In the genomic region with DNA sequence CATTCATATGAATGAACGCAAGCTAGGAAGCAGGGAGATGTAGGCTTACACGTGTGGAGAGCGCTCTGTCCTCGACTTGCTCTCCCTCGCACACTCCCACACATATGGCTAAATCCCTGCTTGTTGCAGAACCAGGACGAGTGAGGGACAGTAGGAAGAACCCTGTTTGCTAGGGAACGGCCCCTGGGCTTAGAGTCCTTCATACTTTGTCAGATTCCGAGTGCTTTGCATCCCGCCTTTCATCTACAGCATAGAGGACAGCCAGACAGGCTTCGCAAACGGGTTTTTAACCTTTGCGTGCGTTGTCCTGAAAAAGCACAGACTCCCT, we compare ENCODE assay signal across 9 mouse cellular contexts. TPM values are rescaled to one million over a fixed set of nuclear protein-coding genes. Genes with fewer than 3 reads are reported as not detected.
DNase-seq lines count a peak whose midpoint lies in the region; ATAC-seq and TF ChIP-seq lines count a peak whose summit lies in the region.
"Had no signal": no experiment of that assay in that cellular context is flagged by ENCODE, and none has a peak within 500 bp of the region (broad histone marks: within the 10 kb centered on the region; RNA-seq: fewer than 3 reads in every experiment).

TSS of gene Gabra1 (minus strand) at position 106 of the 328 bp plus-strand sequence.

- 0 out of 2 replicates have a peak, but pooled peaks cover 4% of the 10 kb centered on the region for H3K4me1 ChIP-seq in lung, embryonic 16.5 days (replicated peaks; ENCODE audit: control insufficient read depth, insufficient read depth, low read length)
- no peaks in the 10 kb centered on the region for H3K4me1 ChIP-seq in hindbrain, postnatal 0 days (ENCODE audit: insufficient read depth, low read length)
- no peaks in the 10 kb centered on the region for H3K4me1 ChIP-seq in liver, embryonic 13.5 days (replicated peaks)

- 2% methylated on average over 13 of the region's 13 CpGs for WGBS in lung, embryonic 16.5 days
- 2% methylated on average over 13 of the region's 13 CpGs for WGBS in hindbrain, postnatal 0 days
- 5% methylated on average over 13 of the region's 13 CpGs for WGBS in liver, embryonic 13.5 days (ENCODE audit: insufficient replicate concordance)

- H3K4me3 ChIP-seq in lung, embryonic 16.5 days (ENCODE audit: low read length) = peak within 1 kb of the TSS; percentile 50
- H3K4me3 ChIP-seq in hindbrain, postnatal 0 days (ENCODE audit: low read length) = peak within 1 kb of the TSS; percentile 68
- H3K4me3 ChIP-seq in liver, embryonic 13.5 days (replicated peaks) = peak within 1 kb of the TSS; percentile 39

- no peak for ATAC-seq in lung, embryonic 16.5 days (ENCODE audit: low read depth)
- peak; percentile 72 for ATAC-seq in hindbrain, postnatal 0 days
- ATAC-seq in liver, embryonic 13.5 days (ENCODE audit: low read depth) = no peak
- no peak for ATAC-seq in inflammation-experienced regulatory T-cells, adult 6 months

- H3K36me3 ChIP-seq in lung, embryonic 16.5 days (ENCODE audit: control insufficient read depth, insufficient read depth, low read length) = no peaks in the 10 kb centered on the region
- no peaks in the 10 kb centered on the region for H3K36me3 ChIP-seq in hindbrain, postnatal 0 days (ENCODE audit: insufficient read depth, low read length)
- H3K36me3 ChIP-seq in liver, embryonic 13.5 days = no peaks in the 10 kb centered on the region

- H3K4me2 ChIP-seq in lung, embryonic 16.5 days (ENCODE audit: low read depth, low read length) = peak within 1 kb of the TSS; percentile 74
- H3K4me2 ChIP-seq in hindbrain, postnatal 0 days (ENCODE audit: low read depth, low read length) = peak within 1 kb of the TSS; percentile 77
- peak within 1 kb of the TSS; percentile 55 for H3K4me2 ChIP-seq in liver, embryonic 13.5 days

- H3K9ac ChIP-seq in lung, embryonic 16.5 days (ENCODE audit: low read length) = peak within 1 kb of the TSS; percentile 58
- peak within 1 kb of the TSS; percentile 78 for H3K9ac ChIP-seq in hindbrain, postnatal 0 days (replicated peaks; ENCODE audit: low read length)
- H3K9ac ChIP-seq in liver, embryonic 13.5 days = no peak within 1 kb of the TSS

- no peak within 1 kb of the TSS for H3K27ac ChIP-seq in lung, embryonic 16.5 days (ENCODE audit: low read length)
- peak within 1 kb of the TSS; percentile 82 for H3K27ac ChIP-seq in hindbrain, postnatal 0 days
- no peak within 1 kb of the TSS for H3K27ac ChIP-seq in liver, embryonic 13.5 days

- H3K27me3 ChIP-seq in lung, embryonic 16.5 days (ENCODE audit: control insufficient read depth, insufficient read depth, low read depth, low read length) = peaks cover 5% of the 10 kb centered on the region
- H3K27me3 ChIP-seq in hindbrain, postnatal 0 days (ENCODE audit: insufficient read depth, low read length) = no peaks in the 10 kb centered on the region
- peaks cover 29% of the 10 kb centered on the region for H3K27me3 ChIP-seq in liver, embryonic 13.5 days

- no peaks in the 10 kb centered on the region for H3K9me3 ChIP-seq in lung, embryonic 16.5 days (ENCODE audit: control insufficient read depth, low read length)
- no peaks in the 10 kb centered on the region for H3K9me3 ChIP-seq in hindbrain, postnatal 0 days (ENCODE audit: low read length)
- no peaks in the 10 kb centered on the region for H3K9me3 ChIP-seq in liver, embryonic 13.5 days (replicated peaks)

- no peak for DNase-seq in lung, postnatal 4 days
- peak; percentile 40 for DNase-seq in embryo, embryonic 9.5 days (ENCODE audit: extremely low spot score)
- DNase-seq in hindbrain, postnatal 0 days (ENCODE audit: low spot score) = peak; percentile 58
- DNase-seq in liver, embryonic 13.5 days = no peak
- DNase-seq in right cerebral cortex, postnatal 25 days = peak; percentile 33
- DNase-seq in thymus, postnatal 36 days = no peak

- TF ChIP-seq CTCF in hindbrain, postnatal 0 days (IDR thresholded peaks at IDR 0.05; ENCODE audit: low read depth) = no peak

RNA-seq across cellular contexts. Expression of gene Gabra1, which starts in this region (rescaled TPM):
- polyA plus RNA-seq in lung, embryonic 16.5 days (2015; fragmentation: Nextera tagmentation; extraction: Ambion mirVana) = 0.58 and 1.2 TPM in 2 replicates
- 23.9 and 31.3 TPM in 2 replicates for total RNA-seq in hindbrain, postnatal 0 days (2014; rRNA removed)
- polyA plus RNA-seq in hindbrain, postnatal 0 days (2015; fragmentation: Nextera tagmentation; extraction: Ambion mirVana) = 25.8 and 27.9 TPM in 2 replicates
- 0.20 and 0.22 TPM in 2 replicates for polyA plus RNA-seq in liver, embryonic 13.5 days (2015; fragmentation: Nextera tagmentation; extraction: Ambion mirVana)
- not detected for polyA plus RNA-seq in inflammation-experienced regulatory T-cells, adult 6 months (2017; shearing (Covaris generic))
- total RNA-seq: common myeloid progenitor, adult 5-6 weeks had no signal

Comparison
In these comparisons a context has a peak if more than half of its experiments do, and no peak if none do; other contexts are left out.
1. RNA of gene Gabra1 (polyA plus RNA-seq): 25.8 to 27.9 TPM in hindbrain, postnatal 0 days; 0.58 to 1.2 TPM in lung, embryonic 16.5 days, 0.20 to 0.22 TPM in liver, embryonic 13.5 days and not detected in inflammation-experienced regulatory T-cells, adult 6 months; every median in the first group is over 10 times any median in the second.
2. DNase-seq: peak in embryo, embryonic 9.5 days (single experiment), hindbrain, postnatal 0 days (single experiment) and right cerebral cortex, postnatal 25 days (single experiment); none in lung, postnatal 4 days (0 of 2), liver, embryonic 13.5 days (single experiment) and thymus, postnatal 36 days (0 of 2).
3. Peak in every context shown above with its lines, with median percentiles within 50 percentile points of each other: H3K4me2 ChIP-seq and H3K4me3 ChIP-seq.